Mouse (Mus musculus) forebrain, embryonic 11.5 days (tissue): ENCODE measurements around the gene Adk. TPM values are rescaled to one million over a fixed set of nuclear protein-coding genes. Genes with fewer than 3 reads are reported as not detected.

Experiments
- ATAC-seq: fragments of 200-750 bp; cut with Nextera tagmentation; replicated peaks from 2 replicates; pipeline ENCODE4 v1.8.0; 2017; ENCODE audit warnings: moderate TSS enrichment; ENCODE audit not compliant: low FRiP score
- DNase-seq: peaks from one replicate; pipeline ENCODE4 v3.0.0-alpha.2; 2017; ENCODE audit warnings: low spot score
- H3K27ac ChIP-seq: fragments of 300-500 bp; sonication (generic); 2 replicates; pipeline ENCODE4 v1.5.1; 2014; ENCODE audit warnings: low read depth, low read length
- H3K27me3 ChIP-seq: fragments of 300-500 bp; sonication (generic); 2 replicates; pipeline ENCODE4 v1.6.1; 2014; ENCODE audit warnings: mild to moderate bottlenecking, low read length, mixed read lengths; ENCODE audit not compliant: control insufficient read depth, insufficient read depth
- H3K36me3 ChIP-seq: fragments of 300-500 bp; sonication (generic); 2 replicates; pipeline ENCODE4 v1.6.1; 2014; ENCODE audit warnings: mild to moderate bottlenecking, low read length, moderate library complexity, mixed read lengths; ENCODE audit not compliant: control insufficient read depth, insufficient read depth
- H3K4me1 ChIP-seq: fragments of 300-500 bp; sonication (generic); replicated peaks from 2 replicates; pipeline ENCODE4 v1.6.1; 2014; ENCODE audit warnings: low read length, mixed read lengths; ENCODE audit not compliant: control insufficient read depth, insufficient read depth
- H3K4me2 ChIP-seq: fragments of 300-500 bp; sonication (generic); 2 replicates; pipeline ENCODE4 v1.6.1; 2014; ENCODE audit warnings: low read depth, mild to moderate bottlenecking, low read length, moderate library complexity, mixed read lengths; ENCODE audit not compliant: severe bottlenecking
- H3K4me3 ChIP-seq: fragments of 300-500 bp; sonication (generic); 2 replicates; pipeline ENCODE4 v1.5.1; 2014; ENCODE audit warnings: low read depth, low read length
- H3K9ac ChIP-seq: fragments of 300-500 bp; sonication (generic); 2 replicates; pipeline ENCODE4 v1.6.1; 2014; ENCODE audit warnings: low read length
- H3K9me3 ChIP-seq: fragments of 300-500 bp; sonication (generic); 2 replicates; pipeline ENCODE4 v1.6.1; 2016; ENCODE audit warnings: low read length, mixed read lengths; ENCODE audit not compliant: control insufficient read depth
- WGBS: fragments of 180-500 bp; shearing (Covaris S2); extraction: QIAGEN DNeasy Blood & Tissue Kit; methylation state at CpG from one replicate; pipeline ENCODE4 v1.1.7; 2014; 5-methylcytosine and 5-hydroxymethylcytosine counted together
- polyA plus RNA-seq: library from polyadenylated mRNA; unstranded; fragments of >200 nt; fragmentation: Nextera tagmentation; extraction: Ambion mirVana; gene quantifications from 2 replicates; pipeline ENCODE4 v1.2.1, GENCODE M21; 2014

Adk gene
- polyA plus RNA-seq, 1 experiment from 2014 or later: 138 TPM

- no peaks in the 10 kb centered on the region for H3K36me3 ChIP-seq
- 53% methylated on average over 2 of the region's 2 CpGs for WGBS
- DNase-seq (no peak), ATAC-seq (no peak)
- peaks cover 2% of the 10 kb centered on the region; the same call in 1 of the 2 replicates for H3K4me1 ChIP-seq
- H3K4me2 ChIP-seq: no peak overlapping the region
- no peak overlapping the region for H3K4me3 ChIP-seq
- H3K27me3 ChIP-seq: no peaks in the 10 kb centered on the region
- no peaks in the 10 kb centered on the region for H3K9me3 ChIP-seq
- no peak overlapping the region for H3K27ac ChIP-seq
- H3K9ac ChIP-seq: no peak overlapping the region
Observed at GRCm38 (mm10) chr14:21371946-21372345, 319.6 kb downstream of the Adk start.

GRCm38 (mm10) chr14:21372689-21373088 lies 320.3 kb downstream of the Adk start:
- Histone ChIP-seq H3K36me3 (no peaks in the 10 kb centered on the region), H3K9ac (no peak overlapping the region), H3K4me2 (no peak overlapping the region), H3K27ac (no peak overlapping the region), H3K9me3 (no peaks in the 10 kb centered on the region), H3K27me3 (no peaks in the 10 kb centered on the region), H3K4me3 (no peak overlapping the region), H3K4me1 (peaks cover under 1% of the 10 kb centered on the region; the same call in 1 of the 2 replicates)
- 87% methylated on average over 5 of the region's 5 CpGs for WGBS
- ATAC-seq: no peak
- DNase-seq: no peak

- Histone ChIP-seq H3K4me2 (no peak overlapping the region), H3K27ac (no peak overlapping the region; the same call in 1 of the 2 replicates), H3K4me3 (no peak overlapping the region), H3K27me3 (no peaks in the 10 kb centered on the region), H3K9me3 (peaks cover 3% of the 10 kb centered on the region; the same call in 1 of the 2 replicates), H3K4me1 (no peaks in the 10 kb centered on the region), H3K9ac (no peak overlapping the region), H3K36me3 (no peaks in the 10 kb centered on the region)
- ATAC-seq (no peak), DNase-seq (no peak)
- 78% methylated on average over 5 of the region's 5 CpGs for WGBS
Observed at GRCm38 (mm10) chr14:21383701-21384428, 331.5 kb downstream of the Adk start.

- H3K4me1 ChIP-seq: no peaks in the 10 kb centered on the region; the same call in 1 of the 2 replicates
- no peaks in the 10 kb centered on the region for H3K9me3 ChIP-seq
- WGBS: 92% methylated on average over 7 of the region's 7 CpGs
- no peaks in the 10 kb centered on the region for H3K27me3 ChIP-seq
- no peak overlapping the region for H3K9ac ChIP-seq
- H3K36me3 ChIP-seq: no peaks in the 10 kb centered on the region
- H3K4me2 ChIP-seq: no peak overlapping the region
- no peak for ATAC-seq
- no peak overlapping the region for H3K27ac ChIP-seq
- no peak for DNase-seq
- H3K4me3 ChIP-seq: no peak overlapping the region
Observed at GRCm38 (mm10) chr14:21399506-21399905, 347.1 kb downstream of the Adk start.

- Histone ChIP-seq H3K4me2 (no peak overlapping the region), H3K4me1 (no peaks in the 10 kb centered on the region; the same call in 1 of the 2 replicates), H3K9ac (no peak overlapping the region), H3K36me3 (no peaks in the 10 kb centered on the region), H3K27me3 (no peaks in the 10 kb centered on the region), H3K27ac (peak overlapping the region; percentile 81), H3K4me3 (no peak overlapping the region), H3K9me3 (no peaks in the 10 kb centered on the region)
- DNase-seq: peak; percentile 74
- peak; percentile 84 for ATAC-seq
- 50% methylated on average over 8 of the region's 8 CpGs for WGBS
Observed at GRCm38 (mm10) chr14:21402157-21402601, 349.8 kb downstream of the Adk start.

GRCm38 (mm10) chr14:21402621-21403405 lies 350.4 kb downstream of the Adk start:
- Histone ChIP-seq H3K4me2 (no peak overlapping the region), H3K27ac (peak overlapping the region; percentile 81), H3K36me3 (no peaks in the 10 kb centered on the region), H3K27me3 (no peaks in the 10 kb centered on the region), H3K4me3 (no peak overlapping the region), H3K9ac (no peak overlapping the region), H3K9me3 (no peaks in the 10 kb centered on the region), H3K4me1 (no peaks in the 10 kb centered on the region; the same call in 1 of the 2 replicates)
- WGBS: 54% methylated on average over 8 of the region's 8 CpGs
- no peak for ATAC-seq
- no peak for DNase-seq

- no peak for ATAC-seq
Observed at GRCm38 (mm10) chr14:21406946-21407345, 354.6 kb downstream of the Adk start.

GRCm38 (mm10) chr14:21408846-21409245 lies 356.5 kb downstream of the Adk start:
- WGBS: 53% methylated on average over 4 of the region's 4 CpGs
- DNase-seq (peak; percentile 44), ATAC-seq (no peak)
- no peak overlapping the region for H3K9ac ChIP-seq
- H3K4me2 ChIP-seq: no peak overlapping the region
- no peak overlapping the region for H3K4me3 ChIP-seq
- H3K27ac ChIP-seq: peak overlapping the region; percentile 65
- peaks cover 2% of the 10 kb centered on the region; the same call in 1 of the 2 replicates for H3K4me1 ChIP-seq
- no peaks in the 10 kb centered on the region for H3K27me3 ChIP-seq
- no peaks in the 10 kb centered on the region for H3K9me3 ChIP-seq
- H3K36me3 ChIP-seq: no peaks in the 10 kb centered on the region

More at GRCm38 (mm10) chr14:21406946-21407345, 354.6 kb downstream of the Adk start:
- H3K9me3 ChIP-seq: no peaks in the 10 kb centered on the region
- no peak overlapping the region for H3K9ac ChIP-seq
- peaks cover 2% of the 10 kb centered on the region; the same call in 1 of the 2 replicates for H3K4me1 ChIP-seq
- H3K36me3 ChIP-seq: no peaks in the 10 kb centered on the region
- no peak overlapping the region for H3K27ac ChIP-seq
- no peak overlapping the region for H3K4me3 ChIP-seq
- 89% methylated on average over 5 of the region's 5 CpGs for WGBS
- no peak for DNase-seq
- H3K27me3 ChIP-seq: no peaks in the 10 kb centered on the region
- H3K4me2 ChIP-seq: no peak overlapping the region
